Mouse (Mus musculus) cortical plate, adult 2 months (tissue): ENCODE measurements around the gene Cpsf7.

Experiments
- CTCF ChIP-seq: fragments of 200-500 bp; IDR thresholded peaks from 2 replicates; pipeline ENCODE4 v1.5.1; 2011; ENCODE audit warnings: mild to moderate bottlenecking, control low read depth, low read length; ENCODE audit not compliant: insufficient read depth; ENCODE audit errors: extremely low read depth
- POLR2A ChIP-seq: fragments of 200-500 bp; IDR thresholded peaks from 2 replicates; pipeline ENCODE4 v1.6.1; 2011; ENCODE audit warnings: mild to moderate bottlenecking, low read length, control low read depth; ENCODE audit not compliant: insufficient read depth; ENCODE audit errors: extremely low read depth

DNA sequence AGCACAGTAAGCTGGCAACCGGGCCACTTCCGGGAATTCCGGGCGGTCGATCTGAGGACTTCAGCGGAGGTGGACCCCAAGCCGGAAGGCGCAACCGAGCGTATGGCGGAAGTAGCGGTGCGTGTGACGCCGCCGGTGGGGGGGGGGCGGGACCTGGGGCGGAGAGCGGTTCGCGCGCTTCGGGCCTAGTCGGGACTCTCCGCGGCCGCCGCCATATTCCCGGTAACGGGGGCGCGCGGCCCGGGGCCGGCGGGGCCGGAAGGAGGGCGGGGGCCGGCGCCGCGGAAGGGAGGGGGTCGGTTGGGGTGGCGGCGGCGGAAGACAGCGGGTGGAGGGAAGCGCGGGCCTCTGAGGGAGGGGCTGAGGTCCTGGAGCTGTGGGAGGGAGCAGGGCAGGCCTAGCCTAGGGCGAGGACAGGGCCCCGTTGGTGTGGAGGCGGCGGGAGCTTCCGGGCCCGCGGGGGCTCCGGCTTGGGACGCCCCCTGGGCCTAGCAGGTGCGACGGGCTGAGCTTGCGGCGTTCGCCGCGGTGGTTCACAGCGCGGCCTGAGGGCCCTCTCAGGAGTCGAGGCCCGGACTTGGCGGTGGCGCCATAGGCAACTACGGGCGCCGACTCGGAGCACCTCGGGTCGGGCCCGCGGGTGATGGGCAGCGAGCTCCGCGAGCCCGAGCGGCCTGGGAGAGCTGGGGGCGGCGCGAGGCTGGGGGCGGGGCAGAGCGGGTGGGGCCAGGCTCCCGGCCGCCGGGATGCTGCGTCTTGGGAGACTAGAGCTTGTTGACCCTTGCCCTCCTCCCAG, at the start of gene Cpsf7:
- TF ChIP-seq POLR2A = peak; percentile 66
- TF ChIP-seq CTCF = no peak
